Mouse (Mus musculus): ENCODE measurements around the gene Map3k20. TPM values are rescaled to one million over a fixed set of nuclear protein-coding genes. Genes with fewer than 3 reads are reported as not detected.

Map3k20 gene
- polyA plus RNA-seq (2014; fragmentation: Illumina TruSeq; extraction: RNeasy Lipid Tissue Mini Kit (QIAGEN cat#74804); ENCODE audit: low replicate concordance): 12.4 TPM

GRCm38 (mm10) chr2:72285256-72285887 lies at the start of gene Map3k20:
Gene Map3k20, plus strand, starts transcription at chr2:72285637.

GRCm38 (mm10) chr2:72475797-72476485 lies 190.5 kb downstream of the Map3k20 start, which contains the start of gene Cdca7:
Gene Cdca7, plus strand, starts transcription at chr2:72476159.

Other genes starting within 250 kb of the Map3k20 start
- 33.7 TPM for gene Cdca7, start 190.5 kb downstream of the Map3k20 start, polyA plus RNA-seq (2014; fragmentation: Illumina TruSeq; extraction: RNeasy Lipid Tissue Mini Kit (QIAGEN cat#74804); ENCODE audit: low replicate concordance)

Data from small intestine, adult 10 weeks (tissue).